Mouse (Mus musculus) embryonic facial prominence, embryonic 12.5 days (tissue): ENCODE measurements around the gene Herc3. TPM values are rescaled to one million over a fixed set of nuclear protein-coding genes. Genes with fewer than 3 reads are reported as not detected.
"Not testable (repeated sequence)": the region's sequence is repeated elsewhere in the genome, so short reads cannot be mapped to it uniquely, and the experiment has no call there.

Source experiments
- ATAC-seq: fragments of 200-750 bp; cut with Nextera tagmentation; 2 replicates; pipeline ENCODE4 v1.8.0; 2017; ENCODE audit not compliant: insufficient number of reproducible peaks, insufficient read depth, low FRiP score, low TSS enrichment
- H3K27ac ChIP-seq: fragments of 300-500 bp; sonication (generic); 2 replicates; pipeline ENCODE4 v1.5.1; 2016; ENCODE audit warnings: mild to moderate bottlenecking
- H3K27me3 ChIP-seq: fragments of 300-500 bp; sonication (generic); 2 replicates; pipeline ENCODE4 v1.6.1; 2016; ENCODE audit warnings: mild to moderate bottlenecking, moderate library complexity
- H3K36me3 ChIP-seq: fragments of 300-500 bp; sonication (generic); 2 replicates; pipeline ENCODE4 v1.6.1; 2016; ENCODE audit warnings: mild to moderate bottlenecking
- H3K4me1 ChIP-seq: fragments of 300-500 bp; sonication (generic); 2 replicates; pipeline ENCODE4 v1.6.1; 2016
- H3K4me2 ChIP-seq: fragments of 300-500 bp; sonication (generic); replicated peaks from 2 replicates; pipeline ENCODE4 v1.6.1; 2016; ENCODE audit warnings: mild to moderate bottlenecking, moderate library complexity
- H3K4me3 ChIP-seq: fragments of 300-500 bp; sonication (generic); 2 replicates; pipeline ENCODE4 v1.5.1; 2016; ENCODE audit warnings: mild to moderate bottlenecking
- H3K9ac ChIP-seq: fragments of 300-500 bp; sonication (generic); 2 replicates; pipeline ENCODE4 v1.6.1; 2016; ENCODE audit warnings: mild to moderate bottlenecking, moderate library complexity
- H3K9me3 ChIP-seq: fragments of 300-500 bp; sonication (generic); 2 replicates; pipeline ENCODE4 v1.6.1; 2016; ENCODE audit warnings: mild to moderate bottlenecking, moderate library complexity
- WGBS: fragments of 180-500 bp; shearing (Covaris S2); methylation state at CpG from one replicate; pipeline ENCODE4 v1.1.7; 2016; 5-methylcytosine and 5-hydroxymethylcytosine counted together
- polyA plus RNA-seq: library from polyadenylated mRNA; unstranded; fragments of >200 nt; fragmentation: Nextera tagmentation; extraction: Ambion mirVana; gene quantifications from 2 replicates; pipeline ENCODE4 v1.2.1, GENCODE M21; 2016

The Herc3 gene
- polyA plus RNA-seq, 1 experiment from 2014 or later, result 11.1 TPM

DNA sequence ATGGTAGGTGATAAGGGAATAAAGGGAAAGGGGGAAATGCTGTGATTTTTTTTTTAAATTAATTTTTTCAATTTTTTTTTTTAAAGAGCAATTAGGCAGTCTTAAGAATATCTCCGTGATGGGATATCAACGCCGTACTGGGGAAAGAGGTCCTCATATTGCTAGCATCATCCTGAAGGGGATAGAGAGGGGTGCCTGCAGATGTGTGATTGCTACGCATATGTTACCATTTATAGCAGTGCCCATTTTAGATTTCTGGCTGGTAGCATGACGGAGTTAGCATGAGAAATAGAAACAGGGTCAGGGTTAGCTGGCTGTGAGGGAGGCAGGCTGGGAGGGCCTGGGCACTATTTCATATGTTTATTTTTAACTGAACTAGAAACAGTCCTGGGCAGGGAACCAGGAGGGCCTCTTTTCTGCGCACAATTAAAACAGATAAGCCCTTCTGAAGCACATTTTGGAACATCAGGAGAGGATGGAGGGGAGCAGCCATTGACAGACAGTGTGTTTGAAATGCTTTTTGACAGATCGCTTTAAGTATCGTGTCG lies 31.3 kb downstream of the Herc3 start:
- Histone ChIP-seq H3K27ac (no peak overlapping the region), H3K4me3 (no peak overlapping the region), H3K27me3 (no peaks in the 10 kb centered on the region), H3K36me3 (no peaks in the 10 kb centered on the region), H3K4me1 (no peaks in the 10 kb centered on the region), H3K9ac (no peak overlapping the region), H3K9me3 (no peaks in the 10 kb centered on the region), H3K4me2 (no peak overlapping the region)
- 61% methylated on average over 9 of the region's 9 CpGs for WGBS
- ATAC-seq, result no peak

DNA sequence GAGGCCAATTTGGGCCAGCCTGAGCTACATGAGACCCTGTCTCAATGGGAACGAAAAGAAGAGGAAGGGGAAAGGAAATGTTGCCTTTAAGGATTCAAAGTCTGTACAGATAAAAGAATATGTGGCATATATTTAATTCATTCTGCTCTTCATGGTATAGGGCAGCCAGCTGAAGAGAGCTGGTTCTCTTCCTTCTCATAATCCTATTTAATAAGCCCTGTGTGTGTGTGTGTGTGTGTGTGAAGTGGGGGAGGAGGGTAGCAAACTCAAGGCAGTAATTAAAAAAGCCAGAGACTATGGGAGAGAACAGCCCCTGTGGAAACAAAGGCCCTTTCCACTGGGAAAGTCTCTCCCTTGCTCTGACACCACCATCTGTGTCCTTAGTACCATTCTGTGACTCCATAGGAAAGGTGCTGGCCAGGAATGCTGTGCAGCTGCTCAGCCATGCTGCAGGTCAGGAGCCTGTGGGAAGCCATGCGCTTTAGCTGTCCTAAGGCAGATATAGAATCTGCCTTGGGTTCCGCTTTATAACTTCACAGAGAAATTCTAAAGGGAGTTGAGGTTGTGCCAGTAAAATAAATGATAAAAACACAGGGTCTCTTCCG lies 32.5 kb downstream of the Herc3 start:
- H3K4me1 ChIP-seq, result no peaks in the 10 kb centered on the region
- H3K36me3 ChIP-seq, result no peaks in the 10 kb centered on the region
- ATAC-seq, result no peak
- no peak overlapping the region for H3K27ac ChIP-seq
- no peaks in the 10 kb centered on the region for H3K9me3 ChIP-seq
- no peaks in the 10 kb centered on the region for H3K27me3 ChIP-seq
- H3K4me2 ChIP-seq, result no peak overlapping the region
- WGBS, result 80% methylated on average over 4 of the region's 4 CpGs
- no peak overlapping the region for H3K4me3 ChIP-seq
- no peak overlapping the region for H3K9ac ChIP-seq

DNA sequence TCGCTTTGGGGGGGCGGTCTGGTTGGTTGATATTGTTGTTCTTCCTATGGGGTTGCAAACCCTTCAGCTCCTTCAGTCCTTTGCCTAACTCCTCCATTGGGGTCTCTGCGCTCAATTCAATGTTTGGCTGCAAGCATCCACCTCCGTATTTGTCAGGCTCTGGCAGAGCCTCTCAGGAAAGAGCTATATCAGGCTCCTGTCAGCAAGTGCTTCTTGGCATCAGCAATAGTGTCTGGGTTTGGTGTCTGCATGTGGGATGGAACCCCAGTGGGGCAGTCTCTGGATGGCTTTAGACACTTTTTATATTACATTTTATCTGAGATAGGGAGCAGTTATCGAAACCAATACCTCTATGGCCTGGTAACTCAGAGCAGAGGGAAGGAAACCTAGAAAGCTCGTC lies 36.6 kb downstream of the Herc3 start:
- H3K27ac ChIP-seq, H3K4me3 ChIP-seq: not testable (repeated sequence)

DNA sequence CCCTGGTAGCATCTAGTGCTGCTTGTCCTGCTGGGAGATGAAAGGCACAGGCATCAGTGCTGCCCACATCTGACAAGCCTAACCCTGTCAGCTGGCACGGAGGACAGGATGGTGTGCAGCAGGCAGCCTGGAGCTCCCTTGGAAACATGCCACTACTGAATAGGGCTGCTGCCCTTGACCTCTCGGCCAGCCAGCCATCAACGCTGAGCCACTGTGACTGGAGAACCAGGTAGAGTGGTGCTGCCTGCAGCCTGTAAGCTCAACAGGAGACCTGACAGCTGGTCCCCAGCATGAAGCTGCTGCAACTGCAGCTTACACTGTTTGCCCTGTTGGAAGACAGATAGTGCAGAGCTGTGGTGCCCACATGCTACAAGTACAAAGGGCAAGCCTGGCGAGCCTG lies 48.3 kb downstream of the Herc3 start:
- no peaks in the 10 kb centered on the region for H3K27me3 ChIP-seq
- no peak overlapping the region for H3K4me2 ChIP-seq
- H3K4me1 ChIP-seq, result no peaks in the 10 kb centered on the region
- ATAC-seq, result no peak
- no peak overlapping the region for H3K9ac ChIP-seq
- no peaks in the 10 kb centered on the region for H3K36me3 ChIP-seq
- H3K27ac ChIP-seq, result no peak overlapping the region
- 70% methylated on average over 4 of the region's 4 CpGs for WGBS
- no peak overlapping the region for H3K4me3 ChIP-seq
- H3K9me3 ChIP-seq, result no peaks in the 10 kb centered on the region

More for the DNA sequence above, 36.6 kb downstream of the Herc3 start:
- not testable (repeated sequence) for H3K36me3 ChIP-seq, H3K4me1 ChIP-seq, H3K27me3 ChIP-seq, H3K4me2 ChIP-seq, ATAC-seq, H3K9me3 ChIP-seq, H3K9ac ChIP-seq
- 94% methylated on average over 6 of the region's 6 CpGs for WGBS

DNA sequence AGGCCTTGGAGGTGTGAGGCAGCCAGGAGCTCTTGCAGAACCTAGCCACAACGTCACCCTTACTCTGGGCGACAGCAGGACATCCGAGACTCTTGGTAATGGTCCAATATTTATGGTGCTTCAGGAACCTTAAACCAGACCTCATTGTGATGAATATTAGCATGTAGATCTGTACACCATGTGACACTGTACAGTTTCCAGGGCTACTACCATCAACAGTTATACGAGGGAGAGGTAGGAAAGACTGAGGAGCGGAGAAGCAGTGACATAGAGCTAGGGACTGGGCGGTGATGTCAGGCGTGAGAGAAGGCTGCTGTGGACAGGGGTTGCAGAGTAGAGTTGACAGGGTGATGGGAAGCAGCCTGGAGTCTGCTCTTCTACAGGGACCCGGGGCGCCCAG lies 48.7 kb downstream of the Herc3 start:
- Histone ChIP-seq H3K9me3 (no peaks in the 10 kb centered on the region), H3K36me3 (no peaks in the 10 kb centered on the region), H3K9ac (no peak overlapping the region), H3K4me1 (no peaks in the 10 kb centered on the region), H3K27ac (no peak overlapping the region), H3K4me2 (no peak overlapping the region), H3K27me3 (no peaks in the 10 kb centered on the region), H3K4me3 (no peak overlapping the region)
- WGBS, result 89% methylated on average over 9 of the region's 9 CpGs
- no peak for ATAC-seq

DNA sequence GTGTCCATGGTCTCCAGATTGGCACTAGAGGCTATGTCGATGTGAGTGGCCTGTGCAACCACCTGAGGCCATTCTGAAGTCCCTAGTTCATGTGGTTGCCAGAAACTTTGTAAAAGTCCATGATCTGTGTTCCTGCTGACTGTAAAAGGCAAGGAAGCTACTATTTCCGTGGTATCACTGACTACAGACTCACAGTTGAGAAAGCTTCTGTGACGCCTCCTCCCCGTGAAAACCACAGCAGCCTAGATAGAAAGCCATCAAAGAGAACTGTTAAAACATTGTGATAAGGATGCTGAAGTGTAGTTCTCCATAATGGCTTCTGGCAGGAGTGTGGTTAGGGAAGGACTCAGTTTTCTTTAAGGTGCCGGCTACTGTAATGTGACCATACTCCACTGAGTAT lies 49.6 kb downstream of the Herc3 start:
- H3K9ac ChIP-seq, result no peak overlapping the region
- H3K4me2 ChIP-seq, result no peak overlapping the region
- H3K36me3 ChIP-seq, result no peaks in the 10 kb centered on the region
- no peak for ATAC-seq
- H3K9me3 ChIP-seq, result no peaks in the 10 kb centered on the region
- no peak overlapping the region for H3K4me3 ChIP-seq
- no peak overlapping the region for H3K27ac ChIP-seq
- H3K27me3 ChIP-seq, result no peaks in the 10 kb centered on the region
- 90% methylated on average over 5 of the region's 5 CpGs for WGBS
- H3K4me1 ChIP-seq, result no peaks in the 10 kb centered on the region

DNA sequence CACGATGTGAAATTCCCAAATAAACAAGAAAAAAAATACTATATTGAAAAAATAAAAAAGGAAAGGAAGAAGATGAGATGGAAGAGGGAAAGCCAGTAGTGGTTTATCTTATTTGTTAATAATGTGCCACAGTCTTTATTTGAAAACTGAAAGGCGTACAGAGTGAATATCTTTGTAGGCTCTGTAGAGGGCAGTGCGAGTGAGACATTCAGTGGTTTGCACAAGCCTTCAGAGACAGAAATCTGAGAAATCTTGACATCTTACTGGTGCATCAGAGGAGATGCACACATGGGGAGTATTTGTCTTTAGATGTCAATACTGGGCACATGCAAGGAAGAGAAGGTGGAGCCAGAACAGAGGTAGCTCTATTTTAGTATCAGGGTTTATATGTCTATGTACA lies 50.1 kb downstream of the Herc3 start:
- Histone ChIP-seq H3K4me2 (no peak overlapping the region), H3K9ac (no peak overlapping the region), H3K4me3 (no peak overlapping the region), H3K9me3 (no peaks in the 10 kb centered on the region), H3K36me3 (no peaks in the 10 kb centered on the region), H3K4me1 (no peaks in the 10 kb centered on the region), H3K27me3 (no peaks in the 10 kb centered on the region), H3K27ac (no peak overlapping the region)
- ATAC-seq, result no peak
- WGBS, result 89% methylated on average over 3 of the region's 3 CpGs

DNA sequence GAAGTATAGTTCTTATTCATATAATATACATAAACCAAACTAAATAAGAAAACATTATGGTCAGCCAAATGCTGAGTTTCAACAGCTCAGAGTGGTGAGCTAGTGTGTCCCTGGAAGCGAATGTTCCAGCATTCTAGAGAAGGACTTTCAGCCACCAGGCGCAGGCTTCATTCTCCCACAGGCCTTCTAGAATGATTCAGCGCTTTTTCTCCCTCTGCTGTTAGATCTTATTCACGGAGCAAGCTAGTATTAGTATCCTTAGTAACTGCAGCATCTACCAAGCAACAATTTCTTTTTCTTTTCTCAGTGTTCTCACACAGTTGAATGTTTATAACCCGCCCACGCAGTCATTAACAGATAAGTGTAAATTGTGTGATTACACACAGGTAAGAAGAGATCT lies 51.0 kb downstream of the Herc3 start:
- no peak overlapping the region for H3K9ac ChIP-seq
- no peak overlapping the region for H3K4me2 ChIP-seq
- WGBS, result 85% methylated on average over 6 of the region's 6 CpGs
- no peak for ATAC-seq
- H3K36me3 ChIP-seq, result no peaks in the 10 kb centered on the region
- no peaks in the 10 kb centered on the region for H3K4me1 ChIP-seq
- H3K9me3 ChIP-seq, result no peaks in the 10 kb centered on the region
- H3K27ac ChIP-seq, result no peak overlapping the region
- H3K27me3 ChIP-seq, result no peaks in the 10 kb centered on the region
- H3K4me3 ChIP-seq, result no peak overlapping the region

DNA sequence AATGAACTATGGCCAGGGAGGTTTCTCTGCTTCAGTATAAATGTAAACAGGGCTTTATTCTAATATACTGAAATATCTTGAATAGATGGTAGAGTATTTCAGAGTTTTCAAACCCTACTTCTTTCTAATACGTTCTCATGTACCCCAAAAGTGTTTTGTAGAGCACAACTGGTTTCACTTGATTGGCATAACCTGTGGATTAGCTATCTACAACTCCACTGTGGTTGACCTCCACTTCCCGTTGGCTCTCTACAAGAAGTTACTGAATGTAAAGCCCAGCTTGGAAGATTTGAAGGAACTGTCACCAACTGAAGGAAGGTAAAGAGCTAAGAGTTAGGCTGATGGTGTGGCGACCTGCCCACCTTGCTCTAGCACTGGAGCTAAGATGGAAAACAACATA lies 58.7 kb downstream of the Herc3 start:
- H3K27ac ChIP-seq, result no peak overlapping the region
- no peaks in the 10 kb centered on the region for H3K9me3 ChIP-seq
- H3K27me3 ChIP-seq, result no peaks in the 10 kb centered on the region
- no peaks in the 10 kb centered on the region for H3K4me1 ChIP-seq
- H3K4me2 ChIP-seq, result no peak overlapping the region
- no peak overlapping the region for H3K9ac ChIP-seq
- no peak for ATAC-seq
- H3K36me3 ChIP-seq, result 0 out of 2 replicates have a peak, but pooled peaks cover 4% of the 10 kb centered on the region
- WGBS, result 87% methylated on average over 3 of the region's 3 CpGs
- H3K4me3 ChIP-seq, result no peak overlapping the region

DNA sequence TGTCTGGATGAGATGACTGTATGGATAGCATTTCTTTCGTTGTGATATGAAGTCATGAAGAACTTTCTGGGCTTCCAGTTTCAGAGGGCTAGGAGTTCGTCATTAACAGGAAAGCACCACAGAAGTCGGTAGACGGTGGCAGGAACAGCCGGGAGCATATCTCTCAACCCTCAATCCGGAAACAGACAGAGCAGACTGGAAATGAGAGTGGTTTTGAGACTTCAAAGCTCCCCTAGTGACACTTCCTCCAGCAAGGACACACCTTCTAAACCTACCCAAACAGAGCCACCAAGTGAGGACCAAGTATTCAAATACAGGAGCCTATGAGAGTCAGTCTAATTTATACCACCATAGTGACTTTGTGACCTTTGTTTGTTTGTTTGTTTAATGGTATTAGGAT lies 62.0 kb downstream of the Herc3 start:
- no peak for ATAC-seq
- WGBS, result 88% methylated on average over 6 of the region's 6 CpGs
- Histone ChIP-seq H3K9ac (no peak overlapping the region), H3K9me3 (no peaks in the 10 kb centered on the region), H3K27ac (no peak overlapping the region), H3K4me3 (no peak overlapping the region), H3K4me1 (no peaks in the 10 kb centered on the region), H3K4me2 (no peak overlapping the region), H3K36me3 (0 out of 2 replicates have a peak, but pooled peaks cover 4% of the 10 kb centered on the region), H3K27me3 (no peaks in the 10 kb centered on the region)

DNA sequence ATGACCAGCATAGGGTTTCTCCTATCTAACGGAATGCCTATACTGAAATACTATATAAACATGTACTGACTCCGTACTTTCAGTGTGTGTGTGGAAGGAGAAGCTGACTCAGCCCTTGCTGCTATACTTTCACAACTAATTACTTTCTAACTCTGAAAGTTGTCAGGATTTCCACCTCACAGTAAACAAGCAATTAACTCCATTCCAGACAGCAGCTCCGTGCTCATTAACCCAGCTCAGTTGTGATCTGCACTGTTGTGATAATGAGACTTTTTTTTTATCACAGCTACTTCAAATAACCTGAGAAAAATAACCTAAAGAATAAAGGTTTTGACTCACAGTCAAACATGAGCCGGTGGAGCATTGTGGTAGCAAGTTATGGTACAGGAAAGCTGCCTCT lies 63.7 kb downstream of the Herc3 start:
- Histone ChIP-seq H3K9me3 (no peaks in the 10 kb centered on the region), H3K27ac (no peak overlapping the region), H3K4me3 (no peak overlapping the region), H3K4me2 (no peak overlapping the region), H3K9ac (no peak overlapping the region), H3K36me3 (0 out of 2 replicates have a peak, but pooled peaks cover 4% of the 10 kb centered on the region), H3K27me3 (no peaks in the 10 kb centered on the region), H3K4me1 (no peaks in the 10 kb centered on the region)
- 77% methylated on average over 4 of the region's 4 CpGs for WGBS
- ATAC-seq, result no peak

DNA sequence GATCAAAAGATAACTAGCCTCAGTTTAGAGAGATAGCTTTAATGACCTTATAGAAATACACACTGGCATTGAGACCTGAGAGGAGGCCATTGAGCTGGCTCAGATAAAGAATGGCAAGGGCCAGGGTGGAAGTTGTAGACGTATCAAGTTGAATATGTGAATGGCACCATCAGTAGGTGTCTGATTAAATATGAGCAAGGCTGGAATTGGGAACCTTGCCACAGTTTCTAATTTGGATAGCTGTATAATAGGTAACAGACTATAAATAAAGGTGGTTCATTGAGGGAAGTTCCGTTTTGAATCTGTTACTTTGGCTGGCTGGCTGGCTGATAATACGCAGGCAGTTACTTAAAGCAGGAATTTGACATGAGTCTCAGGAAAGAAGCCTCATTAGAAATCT lies 65.4 kb downstream of the Herc3 start:
- Histone ChIP-seq H3K9ac (no peak overlapping the region), H3K27me3 (no peaks in the 10 kb centered on the region), H3K4me3 (no peak overlapping the region), H3K36me3 (no peaks in the 10 kb centered on the region), H3K9me3 (no peaks in the 10 kb centered on the region), H3K4me1 (no peaks in the 10 kb centered on the region), H3K4me2 (no peak overlapping the region), H3K27ac (no peak overlapping the region)
- ATAC-seq, result no peak
- 85% methylated on average over 3 of the region's 3 CpGs for WGBS
